Mouse (Mus musculus) intestine, embryonic 15.5 days (tissue): ENCODE data around the gene Acss1. TPM values are rescaled to one million over a fixed set of nuclear protein-coding genes. Genes with fewer than 3 reads are reported as not detected.

Experiments used
- ATAC-seq: fragments of 200-750 bp; cut with Nextera tagmentation; 2 replicates; pipeline ENCODE4 v1.8.0; 2017; ENCODE audit warnings: moderate TSS enrichment, moderate library complexity
- H3K27ac ChIP-seq: fragments of 300-500 bp; sonication (generic); 2 replicates; pipeline ENCODE4 v1.5.1; 2015; ENCODE audit warnings: mild to moderate bottlenecking, inconsistent platforms
- H3K27me3 ChIP-seq: fragments of 300-500 bp; sonication (generic); replicated peaks from 2 replicates; pipeline ENCODE4 v1.6.1; 2015; ENCODE audit warnings: inconsistent platforms
- H3K36me3 ChIP-seq: fragments of 300-500 bp; sonication (generic); 2 replicates; pipeline ENCODE4 v1.6.1; 2015; ENCODE audit warnings: inconsistent platforms
- H3K4me1 ChIP-seq: fragments of 300-500 bp; sonication (generic); replicated peaks from 2 replicates; pipeline ENCODE4 v1.6.1; 2015; ENCODE audit warnings: inconsistent platforms
- H3K4me2 ChIP-seq: fragments of 300-500 bp; sonication (generic); replicated peaks from 2 replicates; pipeline ENCODE4 v1.6.1; 2015; ENCODE audit warnings: mild to moderate bottlenecking, inconsistent platforms
- H3K4me3 ChIP-seq: fragments of 300-500 bp; sonication (generic); replicated peaks from 2 replicates; pipeline ENCODE4 v1.5.1; 2015; ENCODE audit warnings: inconsistent platforms
- H3K9ac ChIP-seq: fragments of 300-500 bp; sonication (generic); 2 replicates; pipeline ENCODE4 v1.6.1; 2015; ENCODE audit warnings: inconsistent platforms
- H3K9me3 ChIP-seq: fragments of 300-500 bp; sonication (generic); 2 replicates; pipeline ENCODE4 v1.6.1; 2016; ENCODE audit warnings: inconsistent platforms
- WGBS: fragments of 180-500 bp; shearing (Covaris S2); methylation state at CpG from one replicate; pipeline ENCODE4 v1.1.7; 2015; 5-methylcytosine and 5-hydroxymethylcytosine counted together
- polyA plus RNA-seq: library from polyadenylated mRNA; unstranded; fragments of >200 nt; fragmentation: Nextera tagmentation; extraction: Ambion mirVana; gene quantifications from 2 replicates; pipeline ENCODE4 v1.2.1, GENCODE M21; 2015

Gene Acss1
- polyA plus RNA-seq, 1 experiment from 2014 or later: 20.4 TPM

DNA sequence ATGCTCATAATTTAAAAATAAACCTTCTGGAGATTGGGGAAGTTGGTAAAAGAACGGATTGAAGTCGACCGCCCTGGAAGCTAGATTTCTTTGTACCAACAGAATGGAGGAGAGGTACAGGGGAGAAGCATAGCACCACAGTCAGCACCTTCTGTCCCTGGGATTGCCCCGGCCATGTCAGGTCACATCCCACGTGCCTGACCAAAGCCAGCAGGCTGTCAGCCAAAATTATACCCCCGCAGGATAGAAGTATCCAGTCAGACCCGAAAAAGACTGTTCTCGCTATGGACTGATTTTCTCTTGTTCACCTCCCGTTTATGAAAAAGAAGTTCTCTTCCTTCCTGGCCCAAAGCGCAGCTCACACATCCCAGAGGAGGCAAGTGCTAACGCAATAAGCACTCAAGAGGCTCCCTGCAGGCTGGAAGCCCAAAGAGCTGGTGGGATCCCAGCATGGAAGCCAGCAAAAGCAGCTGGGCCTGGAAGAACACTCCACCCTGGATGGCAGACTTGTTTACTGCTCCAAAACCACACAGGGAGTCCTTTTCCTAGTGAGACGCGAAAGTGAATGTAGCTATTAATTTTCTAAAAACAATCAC is 19.9 kb downstream of the Acss1 start:
- no peak overlapping the region for H3K4me2 ChIP-seq
- no peak overlapping the region for H3K9ac ChIP-seq
- H3K27ac ChIP-seq: no peak overlapping the region
- no peaks in the 10 kb centered on the region for H3K27me3 ChIP-seq
- no peaks in the 10 kb centered on the region for H3K36me3 ChIP-seq
- H3K4me1 ChIP-seq: peaks cover 12% of the 10 kb centered on the region
- WGBS: 53% methylated on average over 13 of the region's 13 CpGs
- ATAC-seq: no peak
- H3K4me3 ChIP-seq: no peak overlapping the region
- H3K9me3 ChIP-seq: no peaks in the 10 kb centered on the region

DNA sequence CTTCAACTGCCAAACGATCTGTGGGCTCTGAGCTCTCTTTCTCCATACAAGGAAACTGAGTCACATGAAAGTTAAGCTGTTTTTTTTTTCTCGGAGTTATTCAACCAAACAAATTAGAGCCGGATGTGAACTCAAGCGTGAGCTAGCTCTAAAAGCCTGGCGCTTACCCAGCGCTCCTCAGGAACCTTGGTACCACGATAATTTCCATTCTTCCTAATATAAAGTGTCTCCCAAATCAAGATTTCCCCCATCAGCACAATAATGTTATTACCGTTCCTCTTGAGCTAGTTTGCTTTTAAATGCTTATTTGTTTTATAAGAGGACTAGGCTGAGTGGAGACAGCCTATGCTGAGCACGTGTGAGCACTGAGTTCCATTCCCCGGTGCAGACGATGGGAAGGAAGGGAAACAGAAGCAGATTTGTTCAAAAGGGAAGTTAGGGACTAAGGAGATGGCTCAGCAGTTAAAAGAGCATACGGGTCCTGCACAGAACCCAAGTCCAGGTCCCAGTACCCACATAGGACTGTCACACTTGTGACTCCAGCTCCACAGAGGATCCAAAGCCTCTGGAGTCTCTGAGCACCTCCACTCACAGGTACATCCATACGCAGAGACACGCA is 20.5 kb downstream of the Acss1 start:
- ATAC-seq: no peak
- Histone ChIP-seq H3K4me1 (peaks cover 12% of the 10 kb centered on the region), H3K4me2 (no peak overlapping the region), H3K27ac (no peak overlapping the region), H3K9me3 (no peaks in the 10 kb centered on the region), H3K27me3 (no peaks in the 10 kb centered on the region), H3K9ac (no peak overlapping the region), H3K4me3 (no peak overlapping the region), H3K36me3 (no peaks in the 10 kb centered on the region)
- WGBS: 79% methylated on average over 14 of the region's 14 CpGs

DNA sequence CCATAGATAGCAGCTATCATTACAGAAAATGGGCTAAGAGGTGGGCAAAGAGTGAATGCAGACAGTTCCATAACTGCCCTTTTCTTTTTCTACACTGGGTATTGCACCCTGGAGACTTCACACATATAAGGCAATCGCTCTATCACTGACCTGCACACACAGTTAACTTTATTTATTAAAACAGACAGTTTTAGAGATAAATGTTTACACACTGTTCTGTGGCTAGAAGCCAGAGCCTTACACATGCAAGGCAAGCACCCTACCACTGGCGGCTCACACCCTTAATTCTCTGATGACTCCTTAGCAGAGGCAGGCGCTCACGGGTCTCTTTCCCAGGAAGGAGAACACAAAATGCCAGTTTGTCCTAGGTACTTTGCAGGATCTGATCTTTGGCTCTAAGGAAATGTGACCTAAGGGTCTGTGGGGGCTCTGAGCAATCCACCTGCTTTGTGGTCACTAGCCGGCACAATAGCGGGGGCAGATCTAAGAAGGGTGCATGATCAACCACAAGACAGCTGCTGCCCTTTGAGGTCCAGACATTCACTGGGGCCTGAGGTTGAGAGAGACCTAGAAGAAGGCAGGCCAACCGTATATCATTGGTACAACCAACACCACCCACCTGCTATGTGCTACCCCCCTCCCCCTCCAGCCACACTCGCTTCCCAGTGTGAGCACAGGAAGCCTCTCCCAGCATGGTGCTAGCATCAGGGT is 21.7 kb downstream of the Acss1 start:
- ATAC-seq: no peak
- no peak overlapping the region for H3K4me3 ChIP-seq
- peaks cover 12% of the 10 kb centered on the region for H3K4me1 ChIP-seq
- H3K36me3 ChIP-seq: no peaks in the 10 kb centered on the region
- no peaks in the 10 kb centered on the region for H3K27me3 ChIP-seq
- no peaks in the 10 kb centered on the region for H3K9me3 ChIP-seq
- WGBS: 68% methylated on average over 8 of the region's 8 CpGs
- peak overlapping the region; percentile 36; the same call in 1 of the 2 replicates for H3K27ac ChIP-seq
- no peak overlapping the region for H3K9ac ChIP-seq
- no peak overlapping the region for H3K4me2 ChIP-seq

DNA sequence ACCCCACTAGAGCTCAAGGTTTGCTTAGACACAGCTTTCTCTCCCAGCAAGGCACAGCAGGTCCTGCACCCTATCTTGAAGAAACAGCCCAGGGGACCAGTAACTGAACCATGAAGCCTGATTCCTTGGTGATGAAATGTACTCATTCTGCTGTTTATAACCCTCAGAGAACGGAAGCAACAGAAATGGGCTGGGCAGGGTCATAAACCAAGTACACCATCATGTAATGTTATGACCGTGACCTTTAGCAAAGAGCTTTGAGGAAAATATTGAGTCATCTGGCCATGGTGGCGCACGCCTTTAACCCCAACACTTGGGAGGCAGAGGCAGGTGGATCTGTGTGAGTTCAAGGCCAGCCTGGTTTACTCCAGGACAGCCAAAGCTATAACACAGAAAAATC is 23.1 kb downstream of the Acss1 start:
- peak; percentile 84 for ATAC-seq
- H3K4me2 ChIP-seq: no peak overlapping the region
- peak overlapping the region; percentile 48; the same call in 1 of the 2 replicates for H3K27ac ChIP-seq
- no peaks in the 10 kb centered on the region for H3K27me3 ChIP-seq
- H3K9me3 ChIP-seq: no peaks in the 10 kb centered on the region
- 52% methylated on average over 4 of the region's 4 CpGs for WGBS
- H3K4me1 ChIP-seq: 0 out of 2 replicates have a peak, but pooled peaks cover 6% of the 10 kb centered on the region
- H3K9ac ChIP-seq: no peak overlapping the region
- H3K4me3 ChIP-seq: no peak overlapping the region
- no peaks in the 10 kb centered on the region for H3K36me3 ChIP-seq

DNA sequence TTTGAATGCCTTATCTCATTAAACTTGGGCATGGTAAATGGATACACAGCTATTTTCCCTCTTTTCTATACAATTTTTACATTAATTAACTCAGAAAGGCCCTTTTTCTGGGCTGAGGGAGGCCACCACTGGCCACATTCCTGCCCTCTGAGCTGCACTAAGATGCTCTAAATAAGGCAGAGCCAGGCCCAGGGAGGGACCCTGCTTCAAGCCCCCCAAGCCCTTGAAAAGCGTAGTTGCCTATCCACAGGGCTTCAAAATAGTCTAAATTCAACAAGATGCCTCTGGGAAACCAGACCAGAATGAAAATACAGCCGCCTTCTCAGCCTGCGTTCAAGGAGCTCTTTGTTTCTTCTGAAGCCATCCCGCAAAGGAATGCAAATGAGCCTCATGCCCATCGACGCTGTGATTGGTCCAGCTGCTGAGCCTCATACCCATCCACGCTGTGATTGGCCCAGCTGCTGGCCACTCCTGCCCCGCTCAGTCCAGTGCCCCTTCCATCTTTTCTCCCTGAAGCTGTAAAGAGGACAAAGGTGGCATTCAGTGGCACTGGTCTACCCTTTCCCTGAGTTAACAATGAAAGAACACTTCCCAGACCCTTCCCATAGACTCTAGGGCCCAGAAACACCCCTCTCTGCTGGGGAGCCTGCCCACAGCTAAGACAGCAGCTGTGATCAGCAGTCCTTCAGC is 24.4 kb downstream of the Acss1 start:
- 74% methylated on average over 8 of the region's 8 CpGs for WGBS
- Histone ChIP-seq H3K27me3 (no peaks in the 10 kb centered on the region), H3K9ac (no peak overlapping the region), H3K4me1 (0 out of 2 replicates have a peak, but pooled peaks cover 6% of the 10 kb centered on the region), H3K4me3 (no peak overlapping the region), H3K36me3 (no peaks in the 10 kb centered on the region), H3K9me3 (no peaks in the 10 kb centered on the region), H3K27ac (0 out of 2 replicates have a peak overlapping the region, but pooled peaks have one; percentile 2), H3K4me2 (no peak overlapping the region)
- peak; percentile 71 for ATAC-seq

DNA sequence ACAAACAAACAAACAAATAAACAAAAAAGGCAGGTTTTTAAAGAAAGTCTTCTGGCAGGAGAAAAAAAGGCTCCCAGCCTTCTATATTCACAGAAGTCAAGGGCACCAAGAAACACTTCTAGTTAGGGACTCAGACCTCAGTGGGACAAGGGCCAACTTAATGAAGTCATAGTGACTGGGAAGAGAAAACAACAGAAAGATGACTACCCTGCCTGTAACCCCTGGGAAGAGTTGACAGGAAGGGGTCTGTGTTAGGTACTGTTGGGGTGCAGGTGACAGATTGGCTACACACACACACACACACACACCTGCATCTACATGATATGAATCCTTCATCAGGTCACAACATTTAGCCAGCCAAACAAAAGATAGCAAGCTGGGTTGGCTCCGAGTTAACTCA is 25.1 kb downstream of the Acss1 start:
- no peak overlapping the region for H3K27ac ChIP-seq
- no peaks in the 10 kb centered on the region for H3K27me3 ChIP-seq
- no peak overlapping the region for H3K4me2 ChIP-seq
- no peak for ATAC-seq
- no peaks in the 10 kb centered on the region for H3K36me3 ChIP-seq
- no peak overlapping the region for H3K9ac ChIP-seq
- 0 out of 2 replicates have a peak, but pooled peaks cover 6% of the 10 kb centered on the region for H3K4me1 ChIP-seq
- H3K9me3 ChIP-seq: no peaks in the 10 kb centered on the region
- WGBS: 82% methylated on average over 1 of the region's 1 CpGs
- no peak overlapping the region for H3K4me3 ChIP-seq

DNA sequence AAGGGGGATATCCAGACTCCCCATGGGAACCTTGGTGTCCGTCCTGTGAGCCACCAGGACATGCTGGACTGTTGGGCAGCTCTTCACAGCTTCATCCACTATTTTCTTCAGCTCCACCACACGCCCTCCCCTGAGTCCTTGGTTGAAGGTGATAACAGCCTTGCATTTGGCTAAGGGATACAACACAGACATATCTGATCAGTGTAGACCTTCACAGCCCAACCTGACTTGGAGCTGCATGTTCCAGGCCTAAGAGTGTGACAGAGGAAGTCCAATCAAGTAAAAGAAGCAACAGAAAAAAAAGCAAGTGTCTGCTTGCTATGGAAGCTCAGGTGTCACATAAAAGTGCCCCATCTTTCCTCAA is 29.9 kb downstream of the Acss1 start:
- WGBS: 63% methylated on average over 2 of the region's 2 CpGs
- Histone ChIP-seq H3K4me2 (no peak overlapping the region), H3K27ac (no peak overlapping the region), H3K9ac (no peak overlapping the region), H3K4me1 (no peaks in the 10 kb centered on the region), H3K36me3 (no peaks in the 10 kb centered on the region), H3K4me3 (no peak overlapping the region), H3K9me3 (no peaks in the 10 kb centered on the region), H3K27me3 (no peaks in the 10 kb centered on the region)
- no peak for ATAC-seq

DNA sequence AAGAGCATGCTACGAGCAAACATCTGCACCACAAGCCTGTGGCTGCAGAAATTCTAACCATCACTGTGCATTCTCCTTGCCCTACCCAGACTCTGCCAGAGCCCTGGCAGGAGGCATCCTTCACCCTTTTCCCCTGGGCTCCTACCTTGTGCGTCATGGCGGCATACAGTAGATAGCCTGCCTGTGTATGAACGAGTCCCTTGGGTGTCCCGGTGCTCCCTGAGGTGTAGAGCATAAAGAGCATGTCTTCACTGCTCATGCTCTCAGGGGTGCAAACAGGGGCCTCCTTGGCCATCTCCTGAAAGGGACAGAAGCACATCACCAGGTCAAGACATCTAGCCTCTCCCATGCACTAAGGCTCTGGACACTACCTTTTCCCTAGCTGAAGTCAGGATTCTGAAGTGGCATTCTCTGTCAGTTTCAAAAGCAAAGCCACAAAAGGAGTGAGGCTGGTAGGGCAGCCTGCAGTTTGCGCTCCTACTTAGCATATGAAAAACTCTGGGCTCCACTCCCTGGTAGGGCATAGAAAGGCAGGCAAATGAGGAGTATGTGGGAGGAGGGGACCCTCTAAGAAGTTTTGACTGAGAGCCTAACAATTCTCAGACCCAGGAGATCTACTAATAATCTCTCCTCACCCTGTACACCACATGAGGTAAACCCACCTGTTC is 30.5 kb downstream of the Acss1 start:
- Histone ChIP-seq H3K27me3 (no peaks in the 10 kb centered on the region), H3K27ac (no peak overlapping the region)

DNA sequence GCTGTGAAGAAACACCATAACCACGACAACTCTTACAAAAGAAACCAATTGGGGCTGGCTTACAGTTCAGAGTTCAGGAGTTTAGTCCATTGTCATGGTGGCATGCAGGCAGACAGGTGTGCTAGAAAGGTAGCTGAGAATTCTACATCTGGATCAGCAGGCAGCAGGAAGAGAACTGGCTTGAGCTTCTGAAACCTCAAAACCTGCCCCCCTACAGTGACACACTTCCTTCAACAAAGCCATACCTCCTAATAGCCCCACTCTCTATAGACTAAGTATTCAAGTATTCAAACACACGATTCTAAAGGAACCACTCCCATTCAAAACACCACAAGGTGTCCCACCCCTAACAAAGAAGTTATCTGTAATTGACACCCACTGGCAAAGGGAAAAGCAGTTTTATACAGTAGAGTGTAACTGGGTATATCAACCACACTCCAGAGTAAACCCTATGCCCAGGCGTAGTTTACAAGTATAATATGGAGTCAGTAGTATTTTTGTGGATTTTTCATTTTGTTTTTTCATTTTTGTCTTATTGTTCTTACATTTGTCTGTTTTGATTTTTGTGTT is 32.3 kb downstream of the Acss1 start:
- Histone ChIP-seq H3K9ac (no peak overlapping the region), H3K27ac (no peak overlapping the region), H3K4me2 (no peak overlapping the region), H3K27me3 (no peaks in the 10 kb centered on the region), H3K9me3 (no peaks in the 10 kb centered on the region), H3K36me3 (no peaks in the 10 kb centered on the region), H3K4me1 (no peaks in the 10 kb centered on the region), H3K4me3 (no peak overlapping the region)
- ATAC-seq: no peak
- WGBS: 74% methylated on average over 3 of the region's 3 CpGs

More for the DNA sequence above, 30.5 kb downstream of the Acss1 start:
- Histone ChIP-seq H3K4me3 (no peak overlapping the region), H3K4me2 (no peak overlapping the region), H3K9me3 (no peaks in the 10 kb centered on the region), H3K36me3 (no peaks in the 10 kb centered on the region), H3K4me1 (no peaks in the 10 kb centered on the region), H3K9ac (no peak overlapping the region)
- no peak for ATAC-seq
- WGBS: 76% methylated on average over 6 of the region's 6 CpGs

DNA sequence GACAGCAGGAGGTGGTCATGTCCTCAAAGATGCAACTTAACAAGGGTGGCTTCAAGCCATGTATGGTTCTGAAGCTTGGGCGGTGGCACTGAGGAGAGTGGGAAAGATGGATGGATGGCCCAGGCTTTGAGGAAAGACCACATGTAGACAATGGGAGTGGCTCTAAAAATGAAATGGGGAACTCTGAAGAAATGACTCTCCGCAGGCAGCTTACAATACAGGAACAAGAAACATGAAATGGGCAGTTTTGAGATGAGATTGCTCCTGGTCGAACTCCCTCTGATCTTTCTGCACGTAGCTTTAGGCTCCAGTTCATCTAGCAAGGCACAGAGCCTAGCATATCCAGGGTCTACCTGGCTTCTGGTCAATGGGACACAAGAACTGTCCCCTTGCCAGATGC is 39.0 kb downstream of the Acss1 start:
- Histone ChIP-seq H3K9me3 (no peaks in the 10 kb centered on the region), H3K27ac (no peak overlapping the region), H3K4me3 (no peak overlapping the region), H3K36me3 (no peaks in the 10 kb centered on the region), H3K4me2 (no peak overlapping the region), H3K4me1 (no peaks in the 10 kb centered on the region), H3K9ac (no peak overlapping the region), H3K27me3 (no peaks in the 10 kb centered on the region)
- ATAC-seq: no peak
- 79% methylated on average over 4 of the region's 4 CpGs for WGBS

DNA sequence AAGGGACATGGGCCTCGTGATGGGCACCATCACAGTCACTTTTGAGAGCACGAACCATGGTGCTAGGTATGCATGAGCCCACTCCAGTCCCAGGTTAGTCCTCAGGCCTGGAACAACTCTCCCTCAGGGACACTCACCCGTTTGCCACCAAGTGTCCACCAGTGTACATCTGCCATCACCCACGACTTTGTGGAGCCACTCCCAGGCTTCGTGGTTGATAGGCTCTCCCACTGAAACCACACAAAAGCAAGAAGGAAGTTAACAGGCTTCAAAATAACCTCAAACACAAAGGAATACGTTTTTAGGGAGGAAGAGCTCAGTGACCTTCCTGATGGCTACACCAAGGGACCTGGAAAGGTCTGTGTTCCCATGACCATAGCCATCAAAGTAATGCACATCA is 41.2 kb downstream of the Acss1 start:
- 66% methylated on average over 6 of the region's 6 CpGs for WGBS
- Histone ChIP-seq H3K36me3 (no peaks in the 10 kb centered on the region), H3K27ac (no peak overlapping the region), H3K4me3 (no peak overlapping the region), H3K27me3 (no peaks in the 10 kb centered on the region), H3K9me3 (no peaks in the 10 kb centered on the region), H3K4me1 (no peaks in the 10 kb centered on the region), H3K4me2 (no peak overlapping the region), H3K9ac (no peak overlapping the region)
- no peak for ATAC-seq

DNA sequence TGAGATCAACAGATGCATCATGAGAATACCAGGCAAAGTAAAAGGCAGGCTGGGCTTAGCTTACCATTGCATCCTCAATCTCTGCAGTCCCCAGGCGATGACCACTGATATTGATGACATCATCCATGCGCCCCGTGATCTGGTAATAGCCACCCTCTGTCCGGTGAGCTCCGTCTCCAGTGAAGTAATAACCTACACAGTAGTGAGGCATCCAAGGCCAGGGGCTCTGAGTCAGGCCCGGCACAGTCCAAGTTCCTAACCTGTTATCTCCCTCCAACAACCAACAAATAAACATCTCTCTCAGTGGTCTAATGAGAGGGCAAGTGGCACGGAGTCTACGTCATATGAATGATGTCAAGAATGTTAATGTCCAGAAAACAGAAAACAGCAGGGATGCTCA is 43.4 kb downstream of the Acss1 start:
- no peaks in the 10 kb centered on the region for H3K4me1 ChIP-seq
- H3K9ac ChIP-seq: no peak overlapping the region
- no peak overlapping the region for H3K4me3 ChIP-seq
- H3K9me3 ChIP-seq: no peaks in the 10 kb centered on the region
- H3K27me3 ChIP-seq: no peaks in the 10 kb centered on the region
- H3K27ac ChIP-seq: no peak overlapping the region
- H3K36me3 ChIP-seq: no peaks in the 10 kb centered on the region
- 88% methylated on average over 8 of the region's 8 CpGs for WGBS
- no peak for ATAC-seq
- no peak overlapping the region for H3K4me2 ChIP-seq
